Mouse (Mus musculus): Measurements from ENCODE around the gene Spred2.

Gene Spred2

GRCm38 (mm10) chr11:20053951-20054350 lies 129.8 kb downstream of the Spred2 start:
- DNase-seq (ENCODE audit: low read depth, low spot score) = no peak

- DNase-seq (ENCODE audit: low read depth, low spot score) = no peak
Measured at GRCm38 (mm10) chr11:20054617-20055016, 130.4 kb downstream of the Spred2 start.

GRCm38 (mm10) chr11:20056168-20056567 lies 132.0 kb downstream of the Spred2 start:
- DNase-seq (ENCODE audit: low read depth, low spot score) = no peak

- DNase-seq (ENCODE audit: low read depth, low spot score) = peak; percentile 52
Measured at GRCm38 (mm10) chr11:20057429-20057828, 133.3 kb downstream of the Spred2 start.

GRCm38 (mm10) chr11:20059736-20060135 lies 135.6 kb downstream of the Spred2 start:
- peak; percentile 88 for DNase-seq (ENCODE audit: low read depth, low spot score)

GRCm38 (mm10) chr11:20062801-20063200 lies 138.6 kb downstream of the Spred2 start:
- peak; percentile 52 for DNase-seq (ENCODE audit: low read depth, low spot score)

GRCm38 (mm10) chr11:20064086-20064485 lies 139.9 kb downstream of the Spred2 start:
- peak; percentile 56 for DNase-seq (ENCODE audit: low read depth, low spot score)

GRCm38 (mm10) chr11:20064926-20065325 lies 140.8 kb downstream of the Spred2 start:
- no peak for DNase-seq (ENCODE audit: low read depth, low spot score)

- no peak for DNase-seq (ENCODE audit: low read depth, low spot score)
Measured at GRCm38 (mm10) chr11:20066106-20066505, 141.9 kb downstream of the Spred2 start.

GRCm38 (mm10) chr11:20067521-20067920 lies 143.3 kb downstream of the Spred2 start:
- DNase-seq (ENCODE audit: low read depth, low spot score) = peak; percentile 44

GRCm38 (mm10) chr11:20068346-20069004 lies 144.3 kb downstream of the Spred2 start:
- no peak for DNase-seq (ENCODE audit: low read depth, low spot score)

- DNase-seq (ENCODE audit: low read depth, low spot score) = peak; percentile 64
Measured at GRCm38 (mm10) chr11:20072174-20072573, 148.0 kb downstream of the Spred2 start.

- no peak for DNase-seq (ENCODE audit: low read depth, low spot score)
Measured at GRCm38 (mm10) chr11:20072826-20073225, 148.7 kb downstream of the Spred2 start.
